In genomic region chr3:136887741-136888140, GRCm38 (mm10) we compare ENCODE assay signal across 18 mouse cellular contexts.
"Had no signal": no experiment of that assay in that cellular context is flagged by ENCODE, and none has a peak within 500 bp of the region (broad histone marks: within the 10 kb centered on the region; RNA-seq: fewer than 3 reads in every experiment).

No protein-coding gene starts in this region.

- H3K4me3 ChIP-seq: midbrain, embryonic 10.5 days; midbrain, embryonic 12.5 days; myocyte; neural tube, embryonic 13.5 days; neural tube, embryonic 15.5 days had no signal

- H3K9me3 ChIP-seq: midbrain, embryonic 10.5 days; midbrain, embryonic 12.5 days; neural tube, embryonic 13.5 days; neural tube, embryonic 15.5 days had no signal

- H3K27me3 ChIP-seq: midbrain, embryonic 12.5 days; neural tube, embryonic 13.5 days; neural tube, embryonic 15.5 days had no signal

- H3K36me3 ChIP-seq: midbrain, embryonic 12.5 days had no signal

- H3K27ac ChIP-seq: midbrain, embryonic 10.5 days; midbrain, embryonic 12.5 days; neural tube, embryonic 13.5 days; neural tube, embryonic 15.5 days had no signal

- H3K4me1 ChIP-seq: midbrain, embryonic 10.5 days; midbrain, embryonic 12.5 days; neural tube, embryonic 15.5 days had no signal

- H3K4me2 ChIP-seq: lung, embryonic 14.5 days; midbrain, embryonic 12.5 days; neural tube, embryonic 13.5 days; neural tube, embryonic 15.5 days had no signal

- H3K9ac ChIP-seq: lung, embryonic 14.5 days; midbrain, embryonic 12.5 days; neural tube, embryonic 13.5 days; neural tube, embryonic 15.5 days had no signal

- DNase-seq: lung, adult 18-20 months; lung, embryonic 14.5 days; lung, postnatal 10 days; lung, postnatal 4 days; midbrain, embryonic 14.5 days; retina, postnatal 1 day; right cerebral cortex, adult 18-20 months; right cerebral cortex, postnatal 25 days; right cerebral cortex, postnatal 4 days; spleen, adult 18-20 months; thymus, adult 18-20 months; thymus, postnatal 25 days had no signal

- ATAC-seq: midbrain, embryonic 16.5 days had no signal
